Mouse (Mus musculus) ES-E14 (cell line): Measurements from ENCODE around the gene Msantd2.

Source experiments
- MAFK ChIP-seq: IDR thresholded peaks from 2 replicates; pipeline ENCODE4 v1.6.1; 2014; ENCODE audit warnings: mild to moderate bottlenecking, low read depth, low read length, inconsistent platforms; ENCODE audit not compliant: insufficient read depth
- ZNF384 ChIP-seq: IDR thresholded peaks from 2 replicates; pipeline ENCODE4 v1.6.1; 2012; ENCODE audit warnings: low read depth, low read length, inconsistent platforms

DNA sequence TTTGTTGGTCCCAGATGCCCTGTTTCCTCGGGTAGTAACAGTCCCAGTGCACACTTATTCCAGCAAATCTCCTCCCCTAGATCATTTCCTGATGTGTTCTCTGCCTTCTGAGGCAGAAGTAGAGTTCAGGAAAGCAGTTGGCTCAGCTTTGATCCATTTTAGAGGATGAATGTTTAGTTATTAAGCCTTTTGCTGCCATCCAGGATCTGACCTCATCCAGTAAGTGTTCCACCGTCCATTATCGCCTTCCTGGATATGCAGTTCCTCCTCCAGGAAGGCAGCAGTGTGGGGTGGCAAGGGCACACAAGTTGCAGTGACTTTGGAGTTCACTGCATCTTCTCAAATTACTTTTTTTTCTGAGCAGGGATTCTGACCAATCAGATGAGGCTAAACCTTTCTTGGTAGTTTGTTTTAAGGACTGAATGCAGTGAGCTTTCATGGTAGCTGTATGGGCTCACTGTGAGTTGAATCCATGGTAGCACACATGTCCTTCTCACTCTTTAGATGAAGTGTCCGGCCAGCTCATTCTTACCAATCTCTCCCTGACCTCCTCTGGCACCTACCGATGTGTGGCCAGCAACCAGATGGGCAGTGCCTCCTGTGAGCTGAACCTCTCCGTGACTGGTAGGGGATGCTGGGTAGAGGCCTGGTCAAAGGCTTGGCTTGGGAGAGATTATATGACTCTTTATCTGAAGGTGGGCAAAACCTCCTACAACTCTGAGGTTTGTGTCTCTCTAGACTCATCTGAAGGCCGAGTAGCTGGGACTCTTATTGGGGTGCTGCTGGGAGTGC is 52.9 kb downstream of the Msantd2 start:
- TF ChIP-seq ZNF384 (no peak), MAFK (no peak)
